Mouse (Mus musculus) bone marrow, adult 2 months (tissue): ENCODE measurements around the gene Arf5. TPM values are rescaled to one million over a fixed set of nuclear protein-coding genes. Genes with fewer than 3 reads are reported as not detected.

Source experiments
- H3K27ac ChIP-seq: fragments of 200-500 bp; 2 replicates; pipeline ENCODE4 v1.5.1; 2012; ENCODE audit warnings: low read depth, mild to moderate bottlenecking, control low read depth, inconsistent platforms, low read length; ENCODE audit not compliant: control insufficient read depth, poor library complexity, insufficient read depth
- H3K4me1 ChIP-seq: fragments of 200-500 bp; 2 replicates; pipeline ENCODE4 v1.6.1; 2011; ENCODE audit warnings: low read length; ENCODE audit not compliant: control insufficient read depth, insufficient read depth
- H3K4me3 ChIP-seq: fragments of 200-500 bp; replicated peaks from 2 replicates; pipeline ENCODE3; 2011; ENCODE audit warnings: mild to moderate bottlenecking, low read depth, low read length, control low read depth; ENCODE audit not compliant: control insufficient read depth
- CTCF ChIP-seq: fragments of 200-500 bp; IDR thresholded peaks from 2 replicates; pipeline ENCODE4 v1.5.1; 2011; ENCODE audit warnings: low read length, control low read depth; ENCODE audit not compliant: control insufficient read depth, insufficient read depth
- POLR2A ChIP-seq: fragments of 200-500 bp; IDR thresholded peaks from 2 replicates; pipeline ENCODE4 v1.6.1; 2011; ENCODE audit warnings: low read depth, mild to moderate bottlenecking, control low read depth, low read length, borderline replicate concordance; ENCODE audit not compliant: control insufficient read depth
- WGBS: fragments of 180-500 bp; shearing (Covaris S2); methylation state at CpG from one replicate; pipeline ENCODE4 v1.1.7; 2018; 5-methylcytosine and 5-hydroxymethylcytosine counted together
- polyA plus RNA-seq: library from polyadenylated mRNA; stranded (reverse); fragments of >200 nt; gene quantifications from 2 replicates; pipeline ENCODE4 v1.2.4, GENCODE M21; 2011; ENCODE audit warnings: low replicate concordance; ENCODE audit not compliant: missing spikeins, insufficient read depth, insufficient read length

The Arf5 gene
- polyA plus RNA-seq, 1 experiment, result 529 TPM

- TF ChIP-seq CTCF (no peak), POLR2A (no peak)
- Histone ChIP-seq H3K4me3 (no peak overlapping the region), H3K27ac (no peak overlapping the region), H3K4me1 (no peaks in the 10 kb centered on the region)
- WGBS, result 79% methylated on average over 4 of the region's 4 CpGs
These were observed 46.8 kb downstream of the Arf5 start for GRCm38 (mm10) chr6:28470017-28470602.

GRCm38 (mm10) chr6:28470621-28471020, 47.3 kb downstream of the Arf5 start:
- WGBS, result 74% methylated on average over 5 of the region's 5 CpGs
- H3K4me3 ChIP-seq, result no peak overlapping the region
- no peak for TF ChIP-seq POLR2A
- TF ChIP-seq CTCF, result no peak
- H3K27ac ChIP-seq, result no peak overlapping the region
- no peaks in the 10 kb centered on the region for H3K4me1 ChIP-seq

GRCm38 (mm10) chr6:28471284-28472035, 48.1 kb downstream of the Arf5 start:
- Histone ChIP-seq H3K4me1 (no peaks in the 10 kb centered on the region), H3K27ac (no peak overlapping the region), H3K4me3 (no peak overlapping the region)
- TF ChIP-seq POLR2A (no peak), CTCF (no peak)
- WGBS, result 87% methylated on average over 9 of the region's 9 CpGs

DNA sequence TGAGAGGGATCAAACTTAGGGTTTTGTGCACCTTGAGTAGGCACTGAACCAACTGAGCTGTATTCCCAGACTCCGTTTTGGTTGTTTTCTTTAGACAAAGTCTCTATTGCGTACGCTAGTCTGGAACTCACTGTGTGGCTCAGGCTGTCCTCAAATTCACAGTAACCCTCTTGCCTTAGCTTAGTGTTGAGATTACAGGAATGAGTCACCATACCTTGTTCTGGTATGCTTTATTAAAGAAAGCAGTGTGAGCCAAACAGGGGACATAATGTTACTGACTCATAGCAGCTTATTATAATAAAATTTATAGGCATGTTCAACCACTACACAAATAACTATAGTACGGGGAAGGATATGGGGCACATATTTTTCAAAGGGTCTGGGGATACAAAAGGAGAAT, 50.9 kb downstream of the Arf5 start:
- WGBS, result 84% methylated on average over 4 of the region's 4 CpGs

DNA sequence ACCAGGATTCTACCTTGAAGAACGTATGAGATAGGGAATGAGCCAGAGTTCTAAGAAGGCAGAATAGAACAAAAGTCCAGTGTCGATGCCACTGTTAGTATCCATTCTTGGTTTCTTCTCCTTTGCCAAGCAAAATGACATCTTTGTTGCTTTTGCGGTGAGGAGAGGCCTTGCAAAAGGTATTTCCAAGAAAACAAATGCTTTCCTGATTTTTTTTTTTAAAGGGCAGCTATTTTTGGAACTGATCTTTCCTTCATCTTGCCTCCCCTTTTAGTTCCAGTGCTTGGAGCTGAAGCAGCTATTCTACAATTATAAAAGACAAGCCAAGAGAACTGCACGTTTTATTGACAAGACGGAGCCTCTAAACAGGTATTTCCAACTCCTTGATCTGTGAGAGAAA, 51.5 kb downstream of the Arf5 start, which contains the start of gene Snd1:
TSS of gene Snd1 (plus strand) at position 301 of the 400 bp plus-strand sequence.
- no peak within 1 kb of the TSS for H3K27ac ChIP-seq
- no peak within 1 kb of the TSS for H3K4me3 ChIP-seq
- 84% methylated on average over 5 of the region's 5 CpGs for WGBS
- no peak for TF ChIP-seq POLR2A
- TF ChIP-seq CTCF, result no peak
- H3K4me1 ChIP-seq, result no peaks in the 10 kb centered on the region

More for the DNA sequence above, 50.9 kb downstream of the Arf5 start:
- H3K4me1 ChIP-seq, result no peaks in the 10 kb centered on the region
- no peak overlapping the region for H3K27ac ChIP-seq
- TF ChIP-seq CTCF (no peak), POLR2A (no peak)
- H3K4me3 ChIP-seq, result no peak overlapping the region

Other genes with a start within 250 kb of the Arf5 start
- 10.0 and 10.3 TPM in 2 replicates for gene Zfp800, start 25.6 kb upstream of the Arf5 start, polyA plus RNA-seq
- gene Fscn3, start 4.2 kb downstream of the Arf5 start, polyA plus RNA-seq, result not detected in 2 replicates
- 6.8 and 7.0 TPM in 2 replicates for gene Gcc1, start 4.8 kb downstream of the Arf5 start, polyA plus RNA-seq
- gene Pax4, start 25.8 kb downstream of the Arf5 start, polyA plus RNA-seq, result not detected in 2 replicates
- 22.7 and 35.6 TPM in 2 replicates for gene Snd1, start 51.6 kb downstream of the Arf5 start, polyA plus RNA-seq